ENCODE assay signal across 20 mouse cellular contexts in the genomic region with DNA sequence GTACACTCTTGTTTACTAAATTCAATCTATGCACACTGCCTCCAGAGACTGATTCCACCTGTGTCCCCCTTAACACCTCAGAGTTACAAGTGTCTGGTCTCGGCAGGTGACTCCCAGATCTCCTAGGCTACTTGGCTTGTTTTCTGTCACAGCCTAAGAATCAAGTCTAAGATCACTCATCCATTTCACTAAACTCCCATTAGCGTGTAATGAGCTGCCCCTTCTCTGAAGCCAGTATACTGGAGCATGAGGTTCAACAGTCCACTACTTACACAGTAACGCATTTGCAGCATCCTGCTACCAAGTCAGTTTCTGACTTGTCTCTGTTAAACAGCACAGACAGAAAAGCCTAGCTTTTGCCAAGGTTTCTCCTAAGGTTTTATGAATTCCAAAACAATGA.
A peak's percentile ranks its signal among the peaks of the same experiment; 100 is the strongest.
DNase-seq lines count a peak whose midpoint lies in the region; ATAC-seq and TF ChIP-seq lines count a peak whose summit lies in the region.
"Had no signal": no experiment of that assay in that cellular context is flagged by ENCODE, and none has a peak within 500 bp of the region (broad histone marks: within the 10 kb centered on the region; RNA-seq: fewer than 3 reads in every experiment).

No protein-coding gene starts in this region.

- peaks cover 23% of the 10 kb centered on the region for H3K4me1 ChIP-seq in kidney, embryonic 15.5 days
- peaks cover 4% of the 10 kb centered on the region for H3K4me1 ChIP-seq in kidney, postnatal 0 days (replicated peaks; ENCODE audit: insufficient read depth, low read length)

- intact Hi-C loops in heart, postnatal 36 days (cut with DNase I): no loop called here

- no peaks in the 10 kb centered on the region for H3K9me3 ChIP-seq in kidney, embryonic 15.5 days (replicated peaks)
- no peaks in the 10 kb centered on the region for H3K9me3 ChIP-seq in kidney, postnatal 0 days (replicated peaks; ENCODE audit: low read length)
- H3K9me3 ChIP-seq: embryonic facial prominence, embryonic 10.5 days; embryonic facial prominence, embryonic 12.5 days; forebrain, embryonic 13.5 days; forebrain, embryonic 15.5 days had no signal

- no peak overlapping the region for H3K27ac ChIP-seq in kidney, embryonic 15.5 days
- H3K27ac ChIP-seq in kidney, postnatal 0 days: no peak overlapping the region
- H3K27ac ChIP-seq: embryonic facial prominence, embryonic 10.5 days; embryonic facial prominence, embryonic 12.5 days; forebrain, embryonic 13.5 days; forebrain, embryonic 15.5 days had no signal

- peak; percentile 38 for DNase-seq in kidney, adult 9 months
- DNase-seq in kidney, postnatal 25 days: no peak
- DNase-seq in kidney, adult 11 months: no peak
- peak; percentile 70 for DNase-seq in kidney, postnatal 0 days (ENCODE audit: low spot score)
- DNase-seq in kidney, postnatal 14 days: peak; percentile 9
- DNase-seq in heart, postnatal 36 days: no peak
- DNase-seq: adrenal gland, adult 2 months; adrenal gland, postnatal 10 days; adrenal gland, postnatal 25 days; cerebellum, adult 11-12 months; cerebellum, adult 2 months; cerebellum, adult 9-10 months; cerebellum, postnatal 10 days; cerebellum, postnatal 25 days had no signal

- H3K9ac ChIP-seq in kidney, embryonic 15.5 days: no peak overlapping the region
- no peak overlapping the region for H3K9ac ChIP-seq in kidney, postnatal 0 days (ENCODE audit: low read depth, low read length)
- H3K9ac ChIP-seq: embryonic facial prominence, embryonic 12.5 days; forebrain, embryonic 13.5 days; forebrain, embryonic 15.5 days had no signal

- H3K27me3 ChIP-seq in kidney, embryonic 15.5 days: no peaks in the 10 kb centered on the region
- no peaks in the 10 kb centered on the region for H3K27me3 ChIP-seq in kidney, postnatal 0 days (ENCODE audit: insufficient read depth, low read length)
- H3K27me3 ChIP-seq: embryonic facial prominence, embryonic 12.5 days; forebrain, embryonic 13.5 days; forebrain, embryonic 15.5 days had no signal

- no peak overlapping the region for H3K4me2 ChIP-seq in kidney, embryonic 15.5 days
- no peak overlapping the region for H3K4me2 ChIP-seq in kidney, postnatal 0 days (ENCODE audit: low read length)
- H3K4me2 ChIP-seq: embryonic facial prominence, embryonic 12.5 days; forebrain, embryonic 13.5 days; forebrain, embryonic 15.5 days had no signal

- no peak overlapping the region for H3K4me3 ChIP-seq in kidney, embryonic 15.5 days (replicated peaks)
- H3K4me3 ChIP-seq in kidney, postnatal 0 days (replicated peaks; ENCODE audit: low read depth, low read length): no peak overlapping the region
- H3K4me3 ChIP-seq: embryonic facial prominence, embryonic 10.5 days; embryonic facial prominence, embryonic 12.5 days; forebrain, embryonic 13.5 days; forebrain, embryonic 15.5 days had no signal

- H3K36me3 ChIP-seq in kidney, embryonic 15.5 days: no peaks in the 10 kb centered on the region
- H3K36me3 ChIP-seq in kidney, postnatal 0 days (ENCODE audit: insufficient read depth, low read length): no peaks in the 10 kb centered on the region
- H3K36me3 ChIP-seq: embryonic facial prominence, embryonic 10.5 days; embryonic facial prominence, embryonic 12.5 days; forebrain, embryonic 15.5 days had no signal

- 39% methylated on average over 3 of the region's 3 CpGs for WGBS in kidney, embryonic 15.5 days
- WGBS in kidney, postnatal 0 days: 42% methylated on average over 3 of the region's 3 CpGs

- peak; percentile 71; the same call in 1 of the 2 replicates for ATAC-seq in kidney, embryonic 15.5 days (replicated peaks; ENCODE audit: low FRiP score)
- peak; percentile 43; the same call in 1 of the 2 replicates for ATAC-seq in kidney, postnatal 0 days (replicated peaks; ENCODE audit: low FRiP score, low read depth)
- no peak for ATAC-seq in cerebellum, adult (ENCODE audit: insufficient number of reproducible peaks, low FRiP score, low TSS enrichment)
- ATAC-seq: forebrain, embryonic 13.5 days; forebrain, embryonic 15.5 days had no signal

- no peak for TF ChIP-seq CTCF in kidney, postnatal 0 days (IDR thresholded peaks at IDR 0.05; ENCODE audit: low read depth)

Comparison
In these comparisons a context has a peak if more than half of its experiments do, and no peak if none do; other contexts are left out.
1. DNase-seq: peak in kidney, adult 9 months (single experiment), kidney, postnatal 0 days (single experiment) and kidney, postnatal 14 days (single experiment); none in kidney, postnatal 25 days (0 of 2), kidney, adult 11 months (single experiment) and heart, postnatal 36 days (0 of 2).